Mouse (Mus musculus): ENCODE results near the gene Mrfap1. TPM values are rescaled to one million over a fixed set of nuclear protein-coding genes. Genes with fewer than 3 reads are reported as not detected.

Mrfap1 gene
- polyA plus RNA-seq, 1 experiment = 263 TPM

- Histone ChIP-seq H3K79me2 (ENCODE audit: control insufficient read depth, insufficient read depth) (peaks cover 11% of the 10 kb centered on the region), H3K4me3 (no peak overlapping the region), H3ac (ENCODE audit: control insufficient read depth, insufficient read length) (no peak overlapping the region), H3K36me3 (ENCODE audit: control insufficient read depth, insufficient read depth) (no peaks in the 10 kb centered on the region), H3K27me3 (ENCODE audit: control insufficient read depth, insufficient read depth, insufficient read length) (peaks cover 18% of the 10 kb centered on the region), H3K4me2 (ENCODE audit: low read depth) (no peak overlapping the region)
- TF ChIP-seq MYOD1 (IDR thresholded peaks at IDR 0.05; ENCODE audit: control insufficient read depth in 1 of 3, insufficient read length in 2 of 3, low read depth in 2 of 3) (no peak), REST (IDR thresholded peaks at IDR 0.05; ENCODE audit: insufficient read depth, insufficient read length) (no peak), TCF3 (IDR thresholded peaks at IDR 0.05; ENCODE audit: insufficient read length, low read depth) (no peak), E2F4 (IDR thresholded peaks at IDR 0.05; ENCODE audit: insufficient read depth) (no peak), USF1 (IDR thresholded peaks at IDR 0.05; ENCODE audit: low read depth) (no peak), MYOG (IDR thresholded peaks at IDR 0.05; ENCODE audit: control insufficient read depth in 1 of 3, insufficient read depth in 1 of 3, insufficient read length in 2 of 3, low read depth in 2 of 3) (no peak), POLR2AphosphoS2 (IDR thresholded peaks at IDR 0.05; ENCODE audit: insufficient read length, low read depth) (no peak), SRF (IDR thresholded peaks at IDR 0.05; ENCODE audit: control insufficient read depth, insufficient read length, low read depth) (no peak), MAX (IDR thresholded peaks at IDR 0.05; ENCODE audit: low read depth) (no peak), POLR2A (IDR thresholded peaks at IDR 0.05; ENCODE audit: insufficient read length, low read depth) (no peak), TCF12 (IDR thresholded peaks at IDR 0.05; ENCODE audit: insufficient read depth, poor library complexity, severe bottlenecking) (no peak), CEBPB (IDR thresholded peaks at IDR 0.05; ENCODE audit: insufficient read depth, poor library complexity, severe bottlenecking) (no peak)
These were observed 46.2 kb downstream of the Mrfap1 start for GRCm38 (mm10) chr5:36750119-36751078.

GRCm38 (mm10) chr5:36748536-36749061 lies 48.0 kb downstream of the Mrfap1 start, which contains the start of gene Bloc1s4:
Bloc1s4 (minus strand) TSS chr5:36748650.
- Histone ChIP-seq H3K36me3 (ENCODE audit: control insufficient read depth, insufficient read depth) (no peaks in the 10 kb centered on the region), H3K4me2 (ENCODE audit: low read depth) (peak within 1 kb of the TSS; percentile 96), H3K79me2 (ENCODE audit: control insufficient read depth, insufficient read depth) (peaks cover 11% of the 10 kb centered on the region), H3K4me3 (peak within 1 kb of the TSS; percentile 52), H3K27me3 (ENCODE audit: control insufficient read depth, insufficient read depth, insufficient read length) (peaks cover 15% of the 10 kb centered on the region), H3ac (ENCODE audit: control insufficient read depth, insufficient read length) (peak within 1 kb of the TSS; percentile 73)
- TF ChIP-seq POLR2A (IDR thresholded peaks at IDR 0.05; ENCODE audit: insufficient read length, low read depth) = peak; percentile 70
- no peak for TF ChIP-seq MAX (IDR thresholded peaks at IDR 0.05; ENCODE audit: low read depth)
- TF ChIP-seq CEBPB (IDR thresholded peaks at IDR 0.05; ENCODE audit: insufficient read depth, poor library complexity, severe bottlenecking) = 0 out of 2 replicates have a peak, but pooled peaks have one; percentile 12
- no peak for TF ChIP-seq MYOD1 (IDR thresholded peaks at IDR 0.05; ENCODE audit: control insufficient read depth in 1 of 3, insufficient read length in 2 of 3, low read depth in 2 of 3)
- peak; percentile 40 for TF ChIP-seq POLR2AphosphoS2 (IDR thresholded peaks at IDR 0.05; ENCODE audit: insufficient read length, low read depth)
- TF ChIP-seq SRF (IDR thresholded peaks at IDR 0.05; ENCODE audit: control insufficient read depth, insufficient read length, low read depth) = peak; percentile 43

- TF ChIP-seq POLR2AphosphoS2 (IDR thresholded peaks at IDR 0.05; ENCODE audit: insufficient read length, low read depth) (no peak), REST (IDR thresholded peaks at IDR 0.05; ENCODE audit: insufficient read depth, insufficient read length) (no peak), POLR2A (IDR thresholded peaks at IDR 0.05; ENCODE audit: insufficient read length, low read depth) (no peak), MAX (IDR thresholded peaks at IDR 0.05; ENCODE audit: low read depth) (no peak), MYOG (IDR thresholded peaks at IDR 0.05; ENCODE audit: control insufficient read depth in 1 of 3, insufficient read depth in 1 of 3, insufficient read length in 2 of 3, low read depth in 2 of 3) (no peak), MYOD1 (IDR thresholded peaks at IDR 0.05; ENCODE audit: control insufficient read depth in 1 of 3, insufficient read length in 2 of 3, low read depth in 2 of 3) (no peak), CEBPB (IDR thresholded peaks at IDR 0.05; ENCODE audit: insufficient read depth, poor library complexity, severe bottlenecking) (no peak), USF1 (IDR thresholded peaks at IDR 0.05; ENCODE audit: low read depth) (no peak), SRF (IDR thresholded peaks at IDR 0.05; ENCODE audit: control insufficient read depth, insufficient read length, low read depth) (no peak)
- peak overlapping the region; percentile 73 for H3ac ChIP-seq (ENCODE audit: control insufficient read depth, insufficient read length)
- H3K4me3 ChIP-seq = peak overlapping the region; percentile 52
- H3K79me2 ChIP-seq (ENCODE audit: control insufficient read depth, insufficient read depth) = peaks cover 11% of the 10 kb centered on the region
- H3K36me3 ChIP-seq (ENCODE audit: control insufficient read depth, insufficient read depth) = no peaks in the 10 kb centered on the region
- H3K27me3 ChIP-seq (ENCODE audit: control insufficient read depth, insufficient read depth, insufficient read length) = peaks cover 9% of the 10 kb centered on the region
- peak overlapping the region; percentile 96 for H3K4me2 ChIP-seq (ENCODE audit: low read depth)
These were observed 48.6 kb downstream of the Mrfap1 start for GRCm38 (mm10) chr5:36747794-36748535.

- peaks cover 9% of the 10 kb centered on the region for H3K27me3 ChIP-seq (ENCODE audit: control insufficient read depth, insufficient read depth, insufficient read length)
- H3K36me3 ChIP-seq (ENCODE audit: control insufficient read depth, insufficient read depth) = no peaks in the 10 kb centered on the region
- H3K79me2 ChIP-seq (ENCODE audit: control insufficient read depth, insufficient read depth) = peaks cover 11% of the 10 kb centered on the region
- TF ChIP-seq SRF (IDR thresholded peaks at IDR 0.05; ENCODE audit: control insufficient read depth, insufficient read length, low read depth) (no peak), TCF3 (IDR thresholded peaks at IDR 0.05; ENCODE audit: insufficient read length, low read depth) (no peak), POLR2AphosphoS2 (IDR thresholded peaks at IDR 0.05; ENCODE audit: insufficient read length, low read depth) (no peak), TCF12 (IDR thresholded peaks at IDR 0.05; ENCODE audit: insufficient read depth, poor library complexity, severe bottlenecking) (no peak), POLR2A (IDR thresholded peaks at IDR 0.05; ENCODE audit: insufficient read length, low read depth) (no peak), E2F4 (IDR thresholded peaks at IDR 0.05; ENCODE audit: insufficient read depth) (no peak), MAX (IDR thresholded peaks at IDR 0.05; ENCODE audit: low read depth) (no peak), REST (IDR thresholded peaks at IDR 0.05; ENCODE audit: insufficient read depth, insufficient read length) (no peak), USF1 (IDR thresholded peaks at IDR 0.05; ENCODE audit: low read depth) (no peak), CEBPB (IDR thresholded peaks at IDR 0.05; ENCODE audit: insufficient read depth, poor library complexity, severe bottlenecking) (no peak), MYOD1 (IDR thresholded peaks at IDR 0.05; ENCODE audit: control insufficient read depth in 1 of 3, insufficient read length in 2 of 3, low read depth in 2 of 3) (no peak), MYOG (IDR thresholded peaks at IDR 0.05; ENCODE audit: control insufficient read depth in 1 of 3, insufficient read depth in 1 of 3, insufficient read length in 2 of 3, low read depth in 2 of 3) (no peak)
- H3ac ChIP-seq (ENCODE audit: control insufficient read depth, insufficient read length) = no peak overlapping the region
- peak overlapping the region; percentile 96 for H3K4me2 ChIP-seq (ENCODE audit: low read depth)
- H3K4me3 ChIP-seq = peak overlapping the region; percentile 52
These were observed 49.5 kb downstream of the Mrfap1 start for GRCm38 (mm10) chr5:36747071-36747470.
